Mouse (Mus musculus) bone marrow, adult 2 months (tissue): ENCODE measurements around the gene Snap29. TPM values are rescaled to one million over a fixed set of nuclear protein-coding genes. Genes with fewer than 3 reads are reported as not detected.

ENCODE experiments used
- H3K27ac ChIP-seq: fragments of 200-500 bp; 2 replicates; pipeline ENCODE4 v1.5.1; 2012; ENCODE audit warnings: low read depth, mild to moderate bottlenecking, control low read depth, inconsistent platforms, low read length; ENCODE audit not compliant: control insufficient read depth, poor library complexity, insufficient read depth
- H3K4me1 ChIP-seq: fragments of 200-500 bp; 2 replicates; pipeline ENCODE4 v1.6.1; 2011; ENCODE audit warnings: low read length; ENCODE audit not compliant: control insufficient read depth, insufficient read depth
- H3K4me3 ChIP-seq: fragments of 200-500 bp; replicated peaks from 2 replicates; pipeline ENCODE3; 2011; ENCODE audit warnings: mild to moderate bottlenecking, low read depth, low read length, control low read depth; ENCODE audit not compliant: control insufficient read depth
- CTCF ChIP-seq: fragments of 200-500 bp; IDR thresholded peaks from 2 replicates; pipeline ENCODE4 v1.5.1; 2011; ENCODE audit warnings: low read length, control low read depth; ENCODE audit not compliant: control insufficient read depth, insufficient read depth
- POLR2A ChIP-seq: fragments of 200-500 bp; IDR thresholded peaks from 2 replicates; pipeline ENCODE4 v1.6.1; 2011; ENCODE audit warnings: low read depth, mild to moderate bottlenecking, control low read depth, low read length, borderline replicate concordance; ENCODE audit not compliant: control insufficient read depth
- WGBS: fragments of 180-500 bp; shearing (Covaris S2); methylation state at CpG from one replicate; pipeline ENCODE4 v1.1.7; 2018; 5-methylcytosine and 5-hydroxymethylcytosine counted together
- polyA plus RNA-seq: library from polyadenylated mRNA; stranded (reverse); fragments of >200 nt; gene quantifications from 2 replicates; pipeline ENCODE4 v1.2.4, GENCODE M21; 2011; ENCODE audit warnings: low replicate concordance; ENCODE audit not compliant: missing spikeins, insufficient read depth, insufficient read length

Gene Snap29
- 7.7 and 14.5 TPM in 2 replicates for polyA plus RNA-seq

- peak within 1 kb of the TSS; percentile 88 for H3K27ac ChIP-seq
- peak within 1 kb of the TSS; percentile 99 for H3K4me3 ChIP-seq
- under 1% methylated on average over 69 of the region's 69 CpGs for WGBS
- peaks cover 7% of the 10 kb centered on the region; the same call in 1 of the 2 replicates for H3K4me1 ChIP-seq
- TF ChIP-seq POLR2A (peak; percentile 79; the same call in 1 of the 2 replicates), CTCF (no peak)
Measured at GRCm38 (mm10) chr16:17405736-17406443, at the start of gene Snap29, which contains the start of gene Pi4ka. Gene Snap29, plus strand, starts transcription at chr16:17405986. Gene Pi4ka, minus strand, starts transcription at chr16:17406314.

- no peak overlapping the region for H3K4me3 ChIP-seq
- WGBS: 86% methylated on average over 6 of the region's 6 CpGs
- H3K27ac ChIP-seq: no peak overlapping the region
- no peaks in the 10 kb centered on the region for H3K4me1 ChIP-seq
- TF ChIP-seq CTCF (no peak), POLR2A (no peak)
Measured at GRCm38 (mm10) chr16:17356031-17356430, 49.8 kb upstream of the Snap29 start.

GRCm38 (mm10) chr16:17358787-17359186, 47.0 kb upstream of the Snap29 start:
- no peak for TF ChIP-seq POLR2A
- no peak for TF ChIP-seq CTCF
- 94% methylated on average over 4 of the region's 4 CpGs for WGBS
- Histone ChIP-seq H3K4me1 (no peaks in the 10 kb centered on the region), H3K27ac (no peak overlapping the region), H3K4me3 (no peak overlapping the region)

GRCm38 (mm10) chr16:17382306-17382705, 23.5 kb upstream of the Snap29 start:
- Histone ChIP-seq H3K27ac (no peak overlapping the region), H3K4me3 (no peak overlapping the region), H3K4me1 (no peaks in the 10 kb centered on the region)
- TF ChIP-seq CTCF (no peak), POLR2A (no peak)
- WGBS: 90% methylated on average over 4 of the region's 4 CpGs

GRCm38 (mm10) chr16:17383594-17384326, 22.0 kb upstream of the Snap29 start:
- Histone ChIP-seq H3K4me1 (no peaks in the 10 kb centered on the region), H3K4me3 (no peak overlapping the region), H3K27ac (no peak overlapping the region)
- 62% methylated on average over 2 of the region's 2 CpGs for WGBS
- TF ChIP-seq POLR2A (no peak), CTCF (no peak)

GRCm38 (mm10) chr16:17392784-17393183, 13.0 kb upstream of the Snap29 start:
- WGBS: 66% methylated on average over 4 of the region's 4 CpGs
- H3K27ac ChIP-seq: no peak overlapping the region
- TF ChIP-seq POLR2A (no peak), CTCF (no peak)

GRCm38 (mm10) chr16:17402855-17403254, 2.9 kb upstream of the Snap29 start:
- TF ChIP-seq CTCF (0 out of 2 replicates have a peak, but pooled peaks have one; percentile 21), POLR2A (no peak)
- no peak overlapping the region for H3K27ac ChIP-seq
- WGBS: 53% methylated on average over 1 of the region's 1 CpGs
- H3K4me1 ChIP-seq: no peaks in the 10 kb centered on the region
- no peak overlapping the region for H3K4me3 ChIP-seq

More at GRCm38 (mm10) chr16:17392784-17393183, 13.0 kb upstream of the Snap29 start:
- Histone ChIP-seq H3K4me1 (no peaks in the 10 kb centered on the region), H3K4me3 (no peak overlapping the region)

- TF ChIP-seq CTCF (no peak), POLR2A (no peak)
- Histone ChIP-seq H3K4me1 (peaks cover 7% of the 10 kb centered on the region; the same call in 1 of the 2 replicates), H3K4me3 (peak overlapping the region; percentile 99), H3K27ac (peak overlapping the region; percentile 88)
- WGBS: 1% methylated on average over 22 of the region's 22 CpGs
Measured at GRCm38 (mm10) chr16:17405271-17405696, 502 bp upstream of the Snap29 start.
